Mouse (Mus musculus) G1E-ER4 (cell line): ENCODE results near the gene Sfrp5. TPM values are rescaled to one million over a fixed set of nuclear protein-coding genes. Genes with fewer than 3 reads are reported as not detected.

Experiments
- GATA1 ChIP-seq: IDR thresholded peaks from one replicate; pipeline ENCODE4 v1.8.0; 2012; ENCODE audit warnings: low read length, inconsistent platforms
- polyA plus RNA-seq: library from polyadenylated mRNA; stranded (reverse); fragments of >175 nt; gene quantifications from 2 replicates; pipeline ENCODE4 v1.2.3, GENCODE M21; 2012

Gene Sfrp5
- polyA plus RNA-seq, 1 experiment = not detected

DNA sequence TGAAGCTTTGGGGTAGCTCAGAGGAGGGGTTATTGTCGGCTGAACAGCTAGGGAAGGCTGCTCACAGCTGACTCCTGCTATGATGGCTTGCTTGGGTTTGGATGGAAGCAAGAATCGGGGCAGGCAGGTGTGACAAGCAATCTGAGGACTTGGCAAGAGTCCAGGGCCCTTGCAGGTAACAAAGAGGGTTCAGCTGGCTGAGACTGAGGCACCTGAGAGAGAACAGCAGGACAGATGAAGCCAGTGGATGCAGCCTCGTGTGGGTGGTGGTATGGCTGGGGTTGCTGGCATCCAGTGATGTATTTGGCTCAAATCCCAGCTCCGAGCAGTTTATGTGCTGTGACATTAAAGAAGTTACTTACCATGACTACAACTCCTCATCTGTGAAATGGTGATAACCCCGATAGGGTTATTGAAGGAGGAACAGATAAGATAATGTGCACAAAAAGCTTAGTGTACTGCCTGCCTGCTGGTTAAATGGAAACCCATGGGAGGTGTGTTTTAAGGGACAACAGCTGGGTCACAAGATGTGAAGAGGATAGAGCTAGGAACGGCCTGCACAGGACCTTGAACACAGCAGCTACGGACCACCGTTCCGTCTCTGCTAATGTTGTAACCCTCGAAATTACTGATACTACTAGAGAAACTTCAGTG lies 32.6 kb downstream of the Sfrp5 start:
- TF ChIP-seq GATA1 = peak; percentile 88

DNA sequence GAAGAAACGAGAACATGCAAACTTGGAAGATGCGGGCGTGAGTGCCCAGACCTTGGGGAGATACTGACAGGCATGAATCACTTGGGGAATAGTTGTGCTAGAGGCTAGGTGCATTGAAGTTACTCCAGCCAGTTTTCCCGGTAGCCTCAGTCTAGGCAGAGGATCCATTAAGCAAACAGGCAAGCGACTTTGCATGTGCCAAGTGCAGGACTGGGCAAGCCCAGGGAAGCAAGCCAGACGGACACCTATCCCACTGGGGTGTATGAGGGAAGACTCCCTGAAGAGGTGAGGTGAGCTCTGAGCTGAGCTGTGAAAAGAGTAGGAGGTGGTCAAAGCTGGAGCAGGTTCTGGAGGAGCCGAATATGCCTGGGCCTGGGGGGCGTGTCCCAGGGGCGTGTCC lies 34.6 kb downstream of the Sfrp5 start:
- TF ChIP-seq GATA1 = no peak

GRCm38 (mm10) chr19:42166766-42167165 lies 35.3 kb downstream of the Sfrp5 start:
- no peak for TF ChIP-seq GATA1

DNA sequence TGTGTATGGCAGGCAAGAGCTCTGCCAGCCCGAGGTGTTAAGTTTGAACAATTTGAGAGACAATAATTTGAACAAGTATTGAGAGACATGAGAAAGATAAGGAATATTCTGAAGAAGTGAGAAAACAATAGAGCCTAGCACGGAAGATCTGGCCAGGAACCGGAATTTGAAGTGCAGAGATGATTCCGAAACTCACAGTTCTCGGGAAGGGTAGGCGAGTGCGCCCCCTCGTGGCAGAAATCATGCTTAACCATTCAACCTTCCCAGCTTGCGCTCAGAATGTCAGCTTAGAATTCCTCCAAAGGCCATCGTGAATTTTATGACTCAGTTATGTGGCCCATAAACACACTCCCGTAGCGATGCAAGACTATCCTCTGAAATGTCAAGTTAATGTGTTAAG lies 35.9 kb downstream of the Sfrp5 start:
- no peak for TF ChIP-seq GATA1

GRCm38 (mm10) chr19:42164188-42164587 lies 37.9 kb downstream of the Sfrp5 start:
- TF ChIP-seq GATA1 = no peak

DNA sequence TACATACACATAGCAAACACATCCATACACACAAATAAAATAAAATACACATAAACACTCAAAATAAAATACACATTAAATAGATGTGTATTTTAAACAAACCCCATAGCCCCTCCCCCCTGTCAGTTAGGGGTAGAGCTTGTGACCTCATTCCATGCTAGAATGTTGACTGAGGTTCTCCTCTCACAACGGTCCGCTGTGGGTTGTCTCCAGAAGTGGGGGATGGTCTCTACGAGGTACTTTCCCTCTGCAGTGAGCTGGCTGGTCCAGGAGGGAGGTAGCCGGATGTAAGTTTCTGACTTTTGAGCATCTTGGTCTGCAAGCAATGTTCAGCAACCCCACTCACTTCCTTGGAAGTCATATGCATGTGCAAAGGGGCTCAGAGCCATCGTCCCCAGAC lies 38.3 kb downstream of the Sfrp5 start, which contains the start of gene Zfyve27:
Zfyve27 (plus strand) TSS at position 188 of the 400 bp plus-strand sequence.
- TF ChIP-seq GATA1 = no peak

DNA sequence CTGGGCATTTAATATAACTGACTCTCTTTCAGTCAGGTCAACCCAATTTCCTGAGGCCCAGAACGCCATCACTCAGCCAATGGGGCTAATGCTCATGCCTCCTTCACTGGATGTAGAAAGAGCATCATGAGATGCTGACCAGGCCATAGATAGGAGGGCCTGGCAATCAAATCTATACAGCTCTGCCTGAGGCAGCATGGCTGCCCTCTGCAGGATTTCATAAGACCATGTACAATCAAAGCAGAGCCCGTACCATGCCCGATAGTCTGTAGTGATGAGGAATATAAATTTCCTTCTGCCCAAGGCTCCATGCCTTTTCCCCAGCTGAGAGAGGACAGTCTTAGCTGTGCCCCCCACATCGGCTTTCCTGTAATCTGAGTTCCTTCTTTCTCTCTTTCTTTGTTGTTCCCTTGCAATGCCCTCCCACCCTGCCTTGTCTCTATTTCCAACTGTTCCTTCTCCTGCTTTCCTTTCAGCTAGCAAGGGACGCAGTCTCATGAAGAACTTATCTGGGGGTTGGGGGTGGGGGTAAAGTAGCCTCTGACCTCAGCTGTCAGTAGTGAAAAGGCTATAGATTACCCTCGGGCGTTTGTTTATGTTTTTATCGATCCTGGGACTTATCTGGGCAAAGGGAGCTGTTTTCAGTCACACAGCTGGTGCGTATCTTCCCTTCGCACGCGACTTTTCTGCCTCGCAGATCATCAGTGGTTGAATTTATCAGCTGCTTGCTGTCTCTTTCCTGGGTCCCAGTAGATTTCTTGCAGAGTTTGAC lies 43.6 kb downstream of the Sfrp5 start:
- TF ChIP-seq GATA1 = peak; percentile 92

GRCm38 (mm10) chr19:42157493-42158237 lies 44.4 kb downstream of the Sfrp5 start:
- TF ChIP-seq GATA1 = no peak

DNA sequence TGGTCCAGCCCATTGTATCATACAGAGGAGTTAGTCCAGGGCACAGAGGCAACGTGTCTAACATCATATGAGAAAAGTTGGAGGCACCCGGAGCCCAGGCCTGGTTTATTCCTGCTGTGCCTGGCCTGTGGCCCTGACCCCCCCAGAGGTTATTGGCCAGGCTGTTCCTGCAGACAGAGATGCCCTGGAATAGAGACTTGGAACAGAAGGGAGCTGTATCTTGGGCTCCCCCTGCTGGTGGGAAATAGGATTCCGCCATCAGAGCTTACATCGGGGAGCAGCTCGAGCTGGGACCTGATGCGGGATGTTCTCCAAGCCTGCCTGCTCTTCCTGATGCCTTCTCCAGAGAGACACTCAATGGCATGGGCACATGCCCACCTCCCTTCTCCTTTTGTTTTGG lies 50.1 kb downstream of the Sfrp5 start:
- TF ChIP-seq GATA1 = no peak

DNA sequence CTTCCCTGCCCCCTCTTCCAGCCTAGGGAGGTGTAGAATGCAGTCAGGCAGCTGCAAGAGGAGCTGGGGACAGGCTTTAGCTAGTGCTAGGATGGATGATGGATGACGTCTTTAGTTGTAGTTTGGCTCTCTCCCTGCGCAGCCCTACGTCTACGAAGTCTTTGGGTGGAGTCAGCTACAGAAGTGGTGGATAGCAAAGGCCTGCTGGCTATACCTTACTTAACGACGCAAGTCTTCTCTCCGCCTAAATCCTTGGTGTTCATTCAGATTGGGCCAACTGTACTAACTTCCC lies 53.5 kb downstream of the Sfrp5 start:
- no peak for TF ChIP-seq GATA1

Other genes with a start within 250 kb of the Sfrp5 start
- gene Mms19, start 221.1 kb downstream of the Sfrp5 start, polyA plus RNA-seq = 11.9 and 12.0 TPM in 2 replicates
- 2.3 and 2.6 TPM in 2 replicates for gene Ubtd1, start 220.5 kb downstream of the Sfrp5 start, polyA plus RNA-seq
- not detected in 2 replicates for gene Ankrd2, start 166.3 kb downstream of the Sfrp5 start, polyA plus RNA-seq
- gene Hoga1, start 156.6 kb downstream of the Sfrp5 start, polyA plus RNA-seq = not detected in 2 replicates
- gene 4933411K16Rik, start 150.0 kb downstream of the Sfrp5 start, polyA plus RNA-seq = not detected in 2 replicates
- gene Morn4, start 115.9 kb downstream of the Sfrp5 start, polyA plus RNA-seq = 1.4 and 1.6 TPM in 2 replicates
- gene Pi4k2a, start 111.8 kb downstream of the Sfrp5 start, polyA plus RNA-seq = 17.5 and 18.9 TPM in 2 replicates
- 81.4 and 107 TPM in 2 replicates for gene Avpi1, start 73.2 kb downstream of the Sfrp5 start, polyA plus RNA-seq
- not detected in 2 replicates for gene Marveld1, start 54.9 kb downstream of the Sfrp5 start, polyA plus RNA-seq
- gene Zfyve27, start 38.3 kb downstream of the Sfrp5 start, polyA plus RNA-seq = 11.8 and 12.3 TPM in 2 replicates
- gene Golga7b, start 45.3 kb upstream of the Sfrp5 start, polyA plus RNA-seq = 0.02 TPM in 1 of 2 replicates, not detected in the other
- not detected in 2 replicates for gene Crtac1, start 229.5 kb upstream of the Sfrp5 start, polyA plus RNA-seq